Mouse (Mus musculus) CH12F3 (cell line): ENCODE measurements around the gene Prkar2b.

ENCODE experiments used
- in situ Hi-C: fragments of 300-500 bp; cut with MboI; formaldehyde crosslinking; loops from 2 replicates; pipeline ENCODE4 v1.14.3; 2020; ENCODE audit warnings: low sequenced_read_pairs

Prkar2b gene

GRCm38 (mm10) chr12:31936657-31937300 lies 124.3 kb downstream of the Prkar2b start:
- in situ Hi-C loops = loop anchor here (10.0 kb wide), 1 partner anchor 552 kb away; no protein-coding TSS in a partner anchor

DNA sequence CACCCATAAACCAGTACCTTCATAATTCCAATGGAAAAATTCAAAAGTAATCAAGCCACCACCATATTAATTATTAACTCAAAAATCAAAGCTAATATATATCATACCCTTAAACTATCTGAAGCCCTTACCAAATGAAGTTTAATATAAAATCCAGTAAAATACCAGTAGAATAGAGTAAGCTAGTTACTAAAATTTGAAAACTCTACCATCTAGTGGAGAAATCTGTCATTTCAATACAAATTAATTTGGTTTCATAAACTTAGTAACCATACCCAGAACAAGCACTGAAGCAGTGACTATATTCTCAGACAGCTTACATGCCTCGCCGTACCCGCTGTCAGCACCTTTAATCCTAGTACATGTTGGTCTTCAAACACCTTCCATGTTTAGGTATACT lies 129.3 kb downstream of the Prkar2b start:
- in situ Hi-C loops = loop anchor here (10.0 kb wide), 1 partner anchor 547 kb away; no protein-coding TSS in a partner anchor

DNA sequence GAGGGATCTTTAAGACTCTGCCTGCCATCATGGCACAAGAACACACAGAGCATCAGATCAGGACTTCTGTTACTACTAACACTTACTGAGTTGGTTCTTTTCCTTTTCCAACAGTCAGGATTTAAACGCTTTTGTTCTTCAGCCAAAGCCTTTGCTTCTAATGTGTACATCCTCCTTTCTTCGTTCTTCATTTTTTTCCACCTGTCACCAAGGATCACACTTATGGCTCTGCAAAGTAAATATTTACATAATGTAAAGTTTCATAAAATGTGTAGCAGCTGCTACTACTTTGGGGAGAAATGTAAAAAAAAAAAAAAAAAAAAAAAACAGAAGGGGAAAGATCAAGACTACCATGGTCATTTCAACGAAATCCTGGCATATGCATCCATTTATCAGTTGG lies 132.6 kb downstream of the Prkar2b start:
- in situ Hi-C loops = no loop called here

DNA sequence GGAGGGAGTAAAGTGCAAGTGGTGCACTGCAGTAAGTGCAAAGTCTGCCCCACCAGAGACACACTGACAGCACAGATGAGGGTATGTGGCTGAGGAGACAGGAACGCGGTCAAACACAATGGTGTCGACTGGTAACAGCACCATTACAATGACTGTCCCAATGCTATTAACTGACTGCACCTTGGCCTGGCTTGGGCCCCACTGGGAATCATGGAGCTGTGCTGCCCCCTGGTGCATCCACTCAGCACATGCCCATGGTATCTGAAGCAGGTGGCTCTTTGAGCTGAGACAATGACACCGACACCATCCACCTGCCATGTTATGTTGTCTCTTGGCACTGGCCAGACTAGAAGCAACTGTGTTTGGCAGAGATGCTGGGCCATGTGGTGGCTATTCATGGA lies 134.4 kb downstream of the Prkar2b start:
- in situ Hi-C loops = no loop called here

DNA sequence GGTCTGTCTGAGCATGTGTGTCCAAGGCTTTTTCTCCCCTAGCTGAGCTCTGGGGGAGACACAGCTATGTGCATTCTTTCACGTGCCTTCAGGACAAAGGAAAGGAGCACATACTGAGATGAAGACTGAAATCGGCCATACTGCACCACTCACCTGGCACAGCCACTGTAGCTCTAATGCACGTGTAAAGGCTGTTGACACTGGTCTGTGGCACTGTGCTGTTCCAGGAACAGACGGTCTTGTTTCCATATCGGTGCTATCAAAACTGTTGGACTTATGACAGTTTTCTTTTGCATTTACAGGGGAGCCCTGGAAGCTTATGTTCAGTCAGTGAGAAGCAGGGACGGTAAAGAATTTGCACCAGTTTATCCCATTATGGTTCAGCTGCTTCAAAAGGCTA lies 135.8 kb downstream of the Prkar2b start:
- in situ Hi-C loops = no loop called here

DNA sequence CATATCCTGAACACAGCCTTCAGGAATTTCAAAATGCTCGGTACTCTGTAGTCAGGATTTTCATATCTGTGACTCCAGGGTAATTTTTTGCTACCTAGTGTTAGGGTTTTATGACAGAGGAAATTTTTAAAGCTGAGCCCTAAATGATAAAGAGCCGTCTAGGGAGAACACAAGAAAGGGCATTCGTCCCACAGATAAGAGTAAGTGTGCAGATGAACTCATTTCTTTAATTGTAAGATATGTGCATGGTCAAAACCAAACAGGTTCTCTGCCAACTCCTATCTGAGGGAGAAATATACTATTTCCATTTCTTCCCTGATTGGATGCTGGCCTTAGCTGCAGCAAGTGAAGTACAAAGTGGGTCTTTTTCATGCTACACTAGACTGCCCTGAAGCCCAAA lies 137.0 kb downstream of the Prkar2b start:
- in situ Hi-C loops = loop anchor here (25.0 kb wide), 1 partner anchor 412 kb away; no protein-coding TSS in a partner anchor

DNA sequence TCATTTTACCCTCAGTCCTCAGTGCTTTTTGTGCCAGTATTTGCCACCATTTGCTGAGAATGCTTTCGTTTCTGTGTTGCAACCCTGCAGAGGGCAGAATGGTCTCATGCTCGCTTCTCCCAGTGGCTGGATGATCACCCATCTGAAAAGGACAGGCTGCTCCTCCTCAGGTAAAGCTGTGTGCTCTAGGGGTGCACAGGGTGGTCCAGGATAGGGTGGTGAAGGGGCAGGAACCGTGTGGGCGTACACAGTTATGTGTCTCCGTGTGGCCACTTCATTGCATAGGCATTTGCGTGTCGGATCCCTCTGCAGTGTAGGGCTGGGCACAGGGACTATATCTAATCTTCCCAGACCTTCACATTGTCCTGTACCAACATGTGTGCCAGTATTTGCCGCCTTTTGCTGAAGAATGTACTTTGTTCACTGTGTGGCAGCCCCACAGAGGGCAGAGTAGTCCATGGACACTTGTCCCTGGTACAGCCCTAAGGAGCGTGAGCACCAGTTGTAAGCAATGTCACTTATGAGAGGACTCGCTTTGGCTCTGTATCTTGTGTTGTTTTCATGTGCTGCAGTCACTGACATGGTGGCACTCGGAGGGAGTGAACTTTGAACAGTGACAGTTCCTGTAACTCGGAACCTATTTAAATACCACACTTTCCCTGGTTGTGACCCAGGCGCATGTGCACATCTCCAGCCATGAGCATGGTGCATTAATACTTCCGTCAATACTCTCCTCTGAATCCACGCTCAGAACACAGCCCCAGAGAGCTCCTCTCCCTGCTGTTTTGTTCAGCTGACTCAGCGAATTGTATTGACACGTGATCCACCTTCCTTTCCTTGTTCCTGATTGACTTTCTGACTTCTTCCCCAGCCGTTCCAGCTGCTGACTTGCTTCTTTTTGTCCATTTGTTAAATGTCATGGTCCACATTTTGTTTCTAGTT lies 140.4 kb downstream of the Prkar2b start:
- in situ Hi-C loops = loop anchor here (25.0 kb wide), 1 partner anchor 408 kb away; no protein-coding TSS in a partner anchor

DNA sequence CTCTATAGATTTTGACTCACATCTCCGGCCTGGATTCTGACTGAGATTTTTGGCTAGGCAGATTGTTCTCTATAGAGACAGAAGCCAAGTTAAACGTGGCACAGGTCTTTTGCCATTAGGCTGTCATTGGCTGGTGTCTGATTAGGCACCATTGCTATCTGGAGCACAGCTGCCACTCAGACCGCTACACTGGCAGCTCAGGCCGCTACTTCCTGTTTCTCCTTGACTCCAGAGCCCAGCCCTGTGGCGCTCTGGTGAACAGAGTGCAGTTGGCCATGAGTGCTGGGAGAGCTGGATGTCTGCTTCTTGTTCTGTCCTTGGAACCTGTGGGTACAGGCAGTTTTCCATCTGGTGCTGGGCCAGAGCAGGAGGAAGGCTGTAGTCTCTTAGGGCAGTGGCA lies 143.9 kb downstream of the Prkar2b start:
- in situ Hi-C loops = loop anchor here (25.0 kb wide), 1 partner anchor 405 kb away; no protein-coding TSS in a partner anchor

DNA sequence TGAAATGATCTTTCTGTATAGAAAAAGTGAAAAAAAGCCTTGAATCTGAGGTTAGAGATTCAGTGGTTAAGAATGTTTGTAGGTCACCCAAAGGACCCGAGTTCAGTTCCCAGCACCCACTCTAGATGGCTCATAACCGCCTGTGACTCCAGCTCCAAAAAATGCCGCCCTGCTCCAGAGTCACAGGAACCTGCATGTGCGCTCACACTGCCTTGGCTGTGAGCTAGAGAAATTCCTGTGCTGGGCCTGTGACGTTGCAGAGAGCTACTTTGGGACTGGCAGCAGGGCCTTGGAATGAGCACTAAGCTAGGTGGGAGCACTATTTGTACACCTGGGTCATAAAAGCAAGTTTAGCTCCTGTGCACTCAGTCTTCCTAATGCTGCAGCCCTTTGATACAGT lies 144.4 kb downstream of the Prkar2b start:
- in situ Hi-C loops = loop anchor here (25.0 kb wide), 1 partner anchor 404 kb away; no protein-coding TSS in a partner anchor

DNA sequence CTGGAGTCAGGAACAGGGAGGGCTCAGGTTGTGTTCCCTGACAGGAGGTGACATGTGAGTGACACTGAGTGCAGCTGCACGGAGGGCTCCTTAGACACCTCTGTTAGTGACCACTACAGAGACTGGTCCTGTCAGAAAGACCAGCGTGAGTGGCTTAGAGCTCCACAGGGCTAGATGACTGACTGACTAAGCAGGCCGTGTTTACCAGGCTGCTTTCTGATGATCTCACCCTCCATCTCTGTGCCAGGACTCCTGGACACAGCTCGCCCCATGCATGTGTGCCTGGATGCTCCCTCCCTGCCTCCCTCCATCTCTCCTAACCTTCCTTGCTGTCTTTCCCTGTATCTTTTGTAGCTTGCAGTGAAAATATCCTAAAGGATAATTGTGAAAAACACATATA lies 147.5 kb downstream of the Prkar2b start:
- in situ Hi-C loops = loop anchor here (25.0 kb wide), 1 partner anchor 401 kb away; no protein-coding TSS in a partner anchor

DNA sequence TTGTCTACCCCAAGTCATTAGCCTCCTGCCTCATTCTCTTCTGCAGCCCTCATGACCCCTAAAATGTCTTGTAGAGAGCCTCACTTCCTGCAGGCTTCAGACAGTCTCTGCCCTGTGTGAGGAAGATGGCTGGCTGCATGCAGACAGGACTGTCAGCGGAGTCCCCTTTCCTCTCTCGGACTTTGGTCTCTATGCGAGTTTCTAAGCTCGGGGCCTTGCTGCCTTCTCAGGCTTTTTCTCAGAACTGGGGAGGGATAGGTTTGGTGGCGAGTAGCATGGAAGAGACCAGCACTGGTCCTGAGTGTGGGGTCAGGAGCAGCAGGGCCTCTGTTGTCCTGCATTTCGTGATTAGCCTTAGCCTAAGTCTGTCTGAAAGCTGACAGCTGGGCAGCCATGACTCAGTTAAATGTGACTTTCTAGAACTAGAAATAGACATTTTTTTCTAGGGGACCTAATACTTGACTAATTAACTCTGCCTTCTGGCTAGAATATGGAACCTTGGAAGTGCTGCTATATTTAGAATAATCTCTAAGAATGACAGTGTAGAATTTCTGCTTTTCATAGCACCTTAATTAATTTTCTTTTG lies 148.0 kb downstream of the Prkar2b start:
- in situ Hi-C loops = loop anchor here (25.0 kb wide), 1 partner anchor 401 kb away; no protein-coding TSS in a partner anchor
